Mouse (Mus musculus): ENCODE results near the gene Flt1.

Flt1 gene

DNA sequence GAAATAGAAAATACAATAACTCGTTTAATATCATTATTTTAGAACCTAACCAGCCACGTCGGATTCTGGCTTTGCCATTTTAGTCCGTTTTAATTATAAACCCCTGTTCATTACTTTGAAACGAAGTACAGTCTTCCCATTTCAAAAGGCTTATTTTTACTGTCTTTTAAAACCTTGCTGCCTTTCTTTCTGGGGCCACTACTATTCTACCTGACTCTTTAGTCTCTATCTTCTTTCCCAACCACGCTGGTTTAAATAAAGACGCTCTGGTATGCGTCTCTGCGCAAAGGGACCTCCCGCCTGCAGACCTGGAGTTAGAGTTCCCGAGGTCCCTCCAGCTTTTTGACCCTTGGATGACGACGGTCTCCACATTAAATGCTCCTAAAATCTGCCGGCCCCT, 1.4 kb downstream of the Flt1 start:
- no peak for DNase-seq

- peak in 1 of 2 experiments; percentile 10 for DNase-seq
These were observed 2.0 kb downstream of the Flt1 start for GRCm38 (mm10) chr5:147723811-147724210.

DNA sequence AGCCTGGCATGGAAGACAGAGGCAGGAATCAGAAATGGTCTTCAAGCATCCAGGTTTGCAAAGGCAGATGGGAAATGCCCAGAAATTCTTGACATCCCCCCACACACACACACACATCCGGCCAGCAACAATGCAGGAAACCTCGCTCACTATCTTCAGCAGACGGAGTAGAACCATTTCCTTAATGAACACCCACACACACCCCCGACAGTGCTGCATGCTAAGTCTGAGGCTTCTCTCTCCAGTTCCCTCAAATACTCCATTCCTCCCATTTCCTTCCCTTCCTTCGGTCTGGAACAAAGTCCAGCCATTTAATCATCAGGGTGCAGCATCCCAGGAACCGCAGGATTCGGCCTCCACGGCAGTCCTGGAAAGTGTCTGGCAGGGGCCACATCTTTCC, 4.4 kb downstream of the Flt1 start:
- DNase-seq, result peak; percentile 28 to 47

- no peak for DNase-seq
These were observed 7.5 kb downstream of the Flt1 start for GRCm38 (mm10) chr5:147718335-147718734.

DNA sequence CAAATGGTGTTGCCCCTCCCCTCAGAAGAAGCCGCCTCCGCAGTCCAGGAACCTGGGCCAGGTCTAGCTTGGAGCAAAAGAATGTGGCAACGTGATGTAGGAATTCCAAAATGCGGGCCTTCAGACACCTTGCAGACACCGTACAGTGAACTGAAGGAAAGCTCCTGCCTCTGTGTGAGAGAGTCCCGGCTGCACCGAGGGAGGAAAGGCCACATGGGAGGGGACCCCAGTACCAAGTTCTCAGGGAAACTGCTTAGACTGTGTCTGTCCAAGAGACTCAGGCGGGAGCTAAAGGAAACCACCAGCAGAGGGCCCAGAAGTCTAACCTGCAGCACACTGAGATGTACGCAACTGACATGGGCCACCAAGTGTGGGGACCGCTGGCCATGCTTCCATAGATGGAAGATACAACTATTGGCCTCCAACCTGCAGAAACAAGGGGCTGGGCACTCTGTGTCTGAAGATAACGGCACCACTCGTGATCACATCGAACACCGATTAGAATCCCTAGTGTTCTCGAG, 9.1 kb downstream of the Flt1 start:
- DNase-seq, result peak; percentile 22 to 34

- no peak for DNase-seq
These were observed 9.5 kb downstream of the Flt1 start for GRCm38 (mm10) chr5:147716276-147716675.

DNA sequence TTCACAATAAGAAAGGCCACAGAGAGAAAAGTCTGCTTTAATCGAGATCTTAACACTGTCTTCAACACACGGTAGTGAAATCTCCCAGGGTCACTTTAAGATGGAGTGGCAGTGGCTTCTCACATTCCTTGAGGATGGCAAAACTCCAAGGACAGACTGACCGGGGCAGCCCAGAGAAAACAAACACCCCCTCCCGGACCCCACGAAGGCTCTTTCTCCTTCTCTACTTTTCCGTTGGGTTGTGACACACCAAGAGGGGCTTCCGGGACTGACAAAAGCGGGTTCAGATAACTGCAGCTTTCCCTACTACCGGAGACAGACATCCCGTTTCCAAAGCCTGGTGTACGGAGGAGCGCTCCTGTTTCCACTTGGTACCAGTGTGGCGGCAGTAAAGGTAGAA, 10.4 kb downstream of the Flt1 start:
- DNase-seq, result peak; percentile 14 to 17

DNA sequence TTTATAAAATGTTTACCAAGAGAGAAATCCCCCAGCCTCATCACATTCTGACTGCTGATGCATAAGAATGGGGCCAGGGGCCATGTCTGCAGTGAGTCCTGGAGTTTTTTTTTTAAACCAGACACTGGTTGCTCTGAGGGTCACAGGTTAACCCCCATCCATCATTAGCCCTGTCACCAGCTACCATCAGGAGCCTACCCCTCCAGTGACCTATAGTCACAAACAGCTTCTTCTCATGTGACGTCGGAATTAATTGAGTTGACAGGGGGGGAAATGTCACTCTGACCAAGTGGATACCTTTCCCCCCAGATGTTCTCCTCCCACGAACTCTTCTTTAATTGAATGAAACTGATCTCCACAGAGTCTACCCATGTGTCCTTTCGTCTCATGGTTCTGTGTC, 17.3 kb downstream of the Flt1 start:
- no peak for DNase-seq

DNA sequence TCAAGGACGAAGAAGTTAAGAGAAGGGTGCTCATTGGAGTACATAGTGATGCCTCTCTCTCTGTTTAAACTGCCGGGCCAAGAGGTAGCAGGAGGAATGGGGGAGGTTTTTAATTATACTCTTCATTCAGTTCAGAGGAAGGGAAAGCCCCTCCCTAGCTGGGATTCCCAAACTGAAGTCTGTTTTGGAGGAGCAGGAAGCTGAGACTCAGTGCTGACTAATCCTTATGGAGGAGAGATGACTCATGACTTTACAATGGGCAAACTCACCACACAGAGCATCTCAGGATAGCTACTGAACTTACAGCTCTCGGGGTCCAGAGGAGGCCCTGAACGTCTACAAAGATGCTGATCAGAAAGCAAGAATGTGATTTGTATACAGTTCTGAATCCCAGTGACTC, 18.3 kb downstream of the Flt1 start:
- no peak for DNase-seq

GRCm38 (mm10) chr5:147704890-147705289, 20.9 kb downstream of the Flt1 start:
- DNase-seq, result no peak

- no peak for DNase-seq
These were observed 23.4 kb downstream of the Flt1 start for GRCm38 (mm10) chr5:147702423-147702822.

DNA sequence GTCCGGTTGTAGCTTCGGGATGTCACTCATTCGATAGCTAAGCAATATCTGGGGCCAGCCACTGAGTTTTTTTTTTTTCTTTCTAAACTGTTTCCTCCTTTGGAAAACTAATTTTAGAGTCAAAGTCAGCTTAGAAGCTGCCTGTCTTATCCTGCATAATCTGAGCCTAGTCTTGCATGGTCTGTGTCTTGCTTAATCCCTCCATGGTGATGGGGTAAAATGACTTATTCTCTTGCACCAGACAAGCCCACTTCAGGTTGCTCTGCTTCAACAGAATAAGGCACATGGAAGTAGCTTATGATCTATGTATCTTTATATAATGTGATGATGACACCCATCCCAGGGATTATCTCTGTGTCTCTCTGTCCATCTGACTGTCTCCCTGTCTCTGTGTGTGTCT, 24.8 kb downstream of the Flt1 start:
- no peak for DNase-seq

- DNase-seq, result no peak
These were observed 27.8 kb downstream of the Flt1 start for GRCm38 (mm10) chr5:147698044-147698443.

DNA sequence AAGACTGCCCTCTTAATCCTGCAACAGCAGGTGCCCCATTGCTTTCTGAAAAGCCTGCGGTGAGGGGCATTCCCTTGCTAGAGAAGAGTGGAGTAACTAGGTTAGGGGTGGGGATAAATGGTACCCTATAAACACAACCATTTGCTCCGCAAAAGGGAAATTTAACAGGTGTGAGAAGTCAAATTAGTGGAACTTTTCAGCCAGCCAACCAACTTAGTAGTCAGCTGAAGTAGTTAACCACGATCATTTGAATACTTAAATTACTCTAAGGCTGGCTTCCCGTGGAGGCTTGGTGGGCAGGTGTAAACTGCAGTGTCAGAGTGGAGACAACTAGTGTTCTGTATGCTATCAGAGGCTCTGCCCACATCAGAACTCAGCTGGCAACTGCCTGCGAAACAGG, 28.6 kb downstream of the Flt1 start:
- no peak for DNase-seq

DNA sequence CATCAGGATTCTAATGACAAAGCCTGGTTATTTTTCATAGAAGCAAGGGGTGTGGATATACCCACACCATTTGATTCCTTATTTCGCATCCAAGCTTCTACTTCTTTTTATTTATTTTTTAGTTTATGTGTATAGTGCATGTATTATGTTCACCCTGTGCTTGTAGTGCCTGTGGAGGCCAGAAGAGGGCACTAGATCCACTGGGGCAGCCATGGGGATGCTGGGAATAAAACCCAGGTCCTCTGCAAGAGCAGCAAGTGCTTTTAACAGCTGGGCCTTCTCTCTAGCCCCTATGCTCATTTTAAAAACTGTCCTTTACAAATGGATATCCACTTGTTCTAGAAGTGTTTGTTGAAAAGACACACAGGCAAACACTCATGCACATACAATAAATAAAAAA, 33.2 kb downstream of the Flt1 start:
- no peak for DNase-seq

GRCm38 (mm10) chr5:147683707-147684323, 42.0 kb downstream of the Flt1 start:
- no peak for DNase-seq

DNA sequence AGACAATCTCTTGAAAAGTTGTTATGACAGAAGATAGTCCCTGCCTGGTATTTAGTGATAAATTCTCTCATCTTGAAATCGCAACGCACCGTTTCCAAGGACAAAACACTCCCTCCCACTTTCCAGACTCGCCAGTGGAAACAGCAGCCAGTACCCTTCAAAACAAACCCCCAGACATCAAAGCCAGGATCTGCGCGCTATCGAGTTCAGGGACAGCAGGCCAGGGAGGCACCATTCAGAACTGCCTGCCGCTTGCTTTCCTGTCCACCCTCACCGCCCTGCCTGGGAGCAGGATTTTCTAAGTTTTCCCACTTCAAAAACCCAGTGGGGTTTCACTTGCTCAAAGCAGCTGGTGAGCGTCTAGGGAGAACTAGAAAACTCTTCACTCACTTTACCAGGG, 44.6 kb downstream of the Flt1 start:
- DNase-seq, result peak in 1 of 2 experiments; percentile 16

- DNase-seq, result peak in 1 of 2 experiments; percentile 22
These were observed 45.1 kb downstream of the Flt1 start for GRCm38 (mm10) chr5:147680711-147681110.

- no peak for DNase-seq
These were observed 46.5 kb downstream of the Flt1 start for GRCm38 (mm10) chr5:147679316-147679715.

DNA sequence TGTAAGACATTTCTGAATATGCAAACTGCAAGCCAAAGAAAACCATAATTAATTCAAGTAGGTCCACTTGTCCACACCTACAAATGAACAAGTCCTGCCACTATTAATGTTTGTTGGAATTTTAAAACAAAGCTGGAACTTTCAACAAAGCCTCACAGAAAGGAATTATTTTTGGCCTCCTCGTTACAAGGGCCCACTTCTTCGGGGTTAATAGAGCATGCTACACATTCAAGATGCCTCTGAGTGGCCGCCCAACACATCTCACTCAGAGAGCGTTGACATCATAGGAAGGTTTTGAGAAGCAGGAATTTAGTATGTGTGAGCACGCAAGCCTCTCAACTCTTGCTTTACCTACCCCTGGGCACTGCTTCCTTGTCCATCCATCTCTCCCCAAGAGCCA, 50.0 kb downstream of the Flt1 start:
- no peak for DNase-seq

GRCm38 (mm10) chr5:147671765-147672424, 53.9 kb downstream of the Flt1 start:
- peak in 1 of 2 experiments; percentile 14 for DNase-seq

GRCm38 (mm10) chr5:147668637-147669344, 57.0 kb downstream of the Flt1 start:
- DNase-seq, result no peak

DNA sequence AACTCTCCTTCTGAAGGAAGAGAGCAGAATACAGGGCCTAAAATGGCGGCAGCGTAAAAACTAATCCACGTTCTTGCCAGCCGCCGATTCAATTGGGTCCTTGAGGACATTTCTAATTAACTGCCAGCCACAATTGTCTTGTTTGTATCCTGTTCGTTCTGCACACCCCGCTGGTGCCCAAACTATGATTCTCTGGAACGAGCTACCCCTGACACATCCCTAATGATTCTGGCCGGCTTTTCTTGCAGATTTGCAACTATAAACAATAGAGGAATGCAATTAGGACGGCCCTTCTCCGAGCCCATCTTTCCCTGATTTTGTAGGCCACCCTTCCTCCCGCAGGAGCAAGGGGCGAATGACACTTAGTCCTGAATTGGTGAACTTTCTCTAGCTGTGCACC, 59.9 kb downstream of the Flt1 start:
- no peak for DNase-seq

GRCm38 (mm10) chr5:147665381-147665780, 60.4 kb downstream of the Flt1 start:
- no peak for DNase-seq

Measured in kidney, postnatal 4 days (tissue).